22 mouse cellular contexts compared by ENCODE assay signal in genomic region chr11:5903844-5904243, GRCm38 (mm10). TPM values are rescaled to one million over a fixed set of nuclear protein-coding genes. Genes with fewer than 3 reads are reported as not detected.
DNase-seq lines count a peak whose midpoint lies in the region; ATAC-seq lines count a peak whose summit lies in the region.
"Had no signal": no experiment of that assay in that cellular context is flagged by ENCODE, and none has a peak within 500 bp of the region (broad histone marks: within the 10 kb centered on the region; RNA-seq: fewer than 3 reads in every experiment).

No protein-coding gene starts in this region.

- peaks cover 26% of the 10 kb centered on the region for H3K4me1 ChIP-seq in hindbrain, embryonic 12.5 days
- H3K4me1 ChIP-seq in hindbrain, embryonic 11.5 days (replicated peaks; ENCODE audit: control insufficient read depth, insufficient read depth, low read length): peaks cover 5% of the 10 kb centered on the region; the same call in 1 of the 2 replicates
- H3K4me1 ChIP-seq in limb, embryonic 12.5 days (replicated peaks): peaks cover 20% of the 10 kb centered on the region
- H3K4me1 ChIP-seq in limb, embryonic 10.5 days: peaks cover 31% of the 10 kb centered on the region

- DNase-seq in hindbrain, embryonic 11.5 days (ENCODE audit: low spot score): no peak
- no peak for DNase-seq in limb, embryonic 10.5 days (ENCODE audit: low spot score)
- peak; percentile 31 to 54 for DNase-seq in right cerebral cortex, adult 2 months (ENCODE audit: low spot score in 2 of 2)
- no peak for DNase-seq in right cerebral cortex, postnatal 25 days
- DNase-seq in gastrocnemius, postnatal 14 days: no peak
- DNase-seq: adrenal gland, postnatal 10 days; cerebellum, adult 11-12 months; cerebellum, adult 9-10 months; gastrocnemius, postnatal 25 days; heart, postnatal 36 days had no signal

- H3K9ac ChIP-seq in hindbrain, embryonic 12.5 days: no peak overlapping the region
- no peak overlapping the region for H3K9ac ChIP-seq in hindbrain, embryonic 11.5 days (ENCODE audit: low read depth, low read length)
- H3K9ac ChIP-seq in limb, embryonic 12.5 days (replicated peaks): 0 out of 2 replicates have a peak overlapping the region, but pooled peaks have one; percentile 24
- H3K9ac ChIP-seq: embryonic facial prominence, embryonic 12.5 days; forebrain, embryonic 15.5 days; heart, embryonic 13.5 days had no signal

- H3K4me2 ChIP-seq in hindbrain, embryonic 12.5 days (replicated peaks): no peak overlapping the region
- H3K4me2 ChIP-seq in hindbrain, embryonic 11.5 days (replicated peaks; ENCODE audit: low read depth, low read length): no peak overlapping the region
- no peak overlapping the region for H3K4me2 ChIP-seq in limb, embryonic 12.5 days
- H3K4me2 ChIP-seq: embryonic facial prominence, embryonic 12.5 days; forebrain, embryonic 15.5 days; heart, embryonic 13.5 days had no signal

- intact Hi-C loops in gastrocnemius, postnatal 14 days (cut with DNase I; ENCODE audit: low total_unique reads): no loop called here

- ATAC-seq in hindbrain, embryonic 12.5 days (ENCODE audit: low FRiP score): no peak
- no peak for ATAC-seq in hindbrain, embryonic 11.5 days (ENCODE audit: low FRiP score)
- ATAC-seq in limb, embryonic 12.5 days (ENCODE audit: insufficient number of reproducible peaks, insufficient read depth, low FRiP score, low TSS enrichment, low read depth): no peak
- ATAC-seq: forebrain, embryonic 15.5 days; hindbrain, postnatal 0 days had no signal

- H3K27me3 ChIP-seq in hindbrain, embryonic 12.5 days: peaks cover 14% of the 10 kb centered on the region
- H3K27me3 ChIP-seq in hindbrain, embryonic 11.5 days (ENCODE audit: control insufficient read depth, insufficient read depth, low read length): no peaks in the 10 kb centered on the region
- H3K27me3 ChIP-seq in limb, embryonic 12.5 days: peaks cover 37% of the 10 kb centered on the region
- peaks cover 51% of the 10 kb centered on the region for H3K27me3 ChIP-seq in limb, embryonic 10.5 days (ENCODE audit: low read depth, poor library complexity, severe bottlenecking)
- H3K27me3 ChIP-seq: forebrain, embryonic 15.5 days had no signal

- H3K27ac ChIP-seq in hindbrain, embryonic 12.5 days: peak overlapping the region; percentile 40; the same call in 1 of the 2 replicates
- H3K27ac ChIP-seq in hindbrain, embryonic 11.5 days (ENCODE audit: low read depth, low read length): no peak overlapping the region
- H3K27ac ChIP-seq in limb, embryonic 12.5 days: no peak overlapping the region
- no peak overlapping the region for H3K27ac ChIP-seq in limb, embryonic 10.5 days
- H3K27ac ChIP-seq: embryonic facial prominence, embryonic 12.5 days; forebrain, embryonic 15.5 days; heart, embryonic 13.5 days; hindbrain, postnatal 0 days had no signal

- no peaks in the 10 kb centered on the region for H3K9me3 ChIP-seq in hindbrain, embryonic 12.5 days (replicated peaks)
- no peaks in the 10 kb centered on the region for H3K9me3 ChIP-seq in hindbrain, embryonic 11.5 days (ENCODE audit: control insufficient read depth, low read length)
- no peaks in the 10 kb centered on the region for H3K9me3 ChIP-seq in limb, embryonic 12.5 days
- H3K9me3 ChIP-seq in limb, embryonic 10.5 days (replicated peaks): no peaks in the 10 kb centered on the region
- H3K9me3 ChIP-seq: embryonic facial prominence, embryonic 12.5 days; forebrain, embryonic 15.5 days; heart, embryonic 13.5 days had no signal

- WGBS in hindbrain, embryonic 12.5 days: 89% methylated on average over 2 of the region's 2 CpGs
- WGBS in hindbrain, embryonic 11.5 days: 84% methylated on average over 2 of the region's 2 CpGs
- WGBS in limb, embryonic 12.5 days: 89% methylated on average over 2 of the region's 2 CpGs
- 80% methylated on average over 2 of the region's 2 CpGs for WGBS in limb, embryonic 10.5 days

- no peaks in the 10 kb centered on the region for H3K36me3 ChIP-seq in hindbrain, embryonic 12.5 days
- H3K36me3 ChIP-seq in hindbrain, embryonic 11.5 days (ENCODE audit: control insufficient read depth, insufficient read depth, low read length): no peaks in the 10 kb centered on the region
- H3K36me3 ChIP-seq in limb, embryonic 12.5 days: no peaks in the 10 kb centered on the region
- H3K36me3 ChIP-seq in limb, embryonic 10.5 days: no peaks in the 10 kb centered on the region
- H3K36me3 ChIP-seq: embryonic facial prominence, embryonic 12.5 days; forebrain, embryonic 15.5 days; heart, embryonic 13.5 days had no signal

- H3K4me3 ChIP-seq in hindbrain, embryonic 12.5 days: no peak overlapping the region
- H3K4me3 ChIP-seq in hindbrain, embryonic 11.5 days (ENCODE audit: low read depth, low read length): no peak overlapping the region
- no peak overlapping the region for H3K4me3 ChIP-seq in limb, embryonic 12.5 days (replicated peaks)
- H3K4me3 ChIP-seq in limb, embryonic 10.5 days: no peak overlapping the region
- H3K4me3 ChIP-seq: embryonic facial prominence, embryonic 12.5 days; forebrain, embryonic 15.5 days; heart, embryonic 13.5 days had no signal

RNA-seq across cellular contexts. Expression of gene Myl7, which starts 5.3 kb away (rescaled TPM):
- 1.1 and 1.7 TPM in 2 replicates for polyA plus RNA-seq in hindbrain, embryonic 12.5 days (2016; fragmentation: Nextera tagmentation; extraction: Ambion mirVana)
- polyA plus RNA-seq in hindbrain, embryonic 11.5 days (2014; fragmentation: Nextera tagmentation; extraction: Ambion mirVana): 0.31 and 2.4 TPM in 2 replicates
- polyA plus RNA-seq in limb, embryonic 12.5 days (2016; fragmentation: Nextera tagmentation; extraction: Ambion mirVana): 1.3 and 2.4 TPM in 2 replicates
- polyA plus RNA-seq in limb, embryonic 10.5 days (2016; fragmentation: Nextera tagmentation; extraction: Ambion mirVana): 6.8 and 8.0 TPM in 2 replicates
- not detected for total RNA-seq in gastrocnemius, postnatal 14 days (2021)
- total RNA-seq: gastrocnemius, adult 18-20 months; gastrocnemius, postnatal 25 days; granulocyte monocyte progenitor cell, adult 5-6 weeks; hindbrain, postnatal 0 days; MEL had no signal
- polyA plus RNA-seq: C2C12; cortical plate, adult 2 months; frontal cortex, adult 2 months; hindbrain, postnatal 0 days had no signal

RNA-seq across cellular contexts. Expression of gene Pold2, which starts 25.8 kb away (rescaled TPM):
- polyA plus RNA-seq in hindbrain, embryonic 12.5 days (2016; fragmentation: Nextera tagmentation; extraction: Ambion mirVana): 79.6 and 84.1 TPM in 2 replicates
- 78.4 and 86.3 TPM in 2 replicates for polyA plus RNA-seq in hindbrain, embryonic 11.5 days (2014; fragmentation: Nextera tagmentation; extraction: Ambion mirVana)
- polyA plus RNA-seq in limb, embryonic 12.5 days (2016; fragmentation: Nextera tagmentation; extraction: Ambion mirVana): 127 and 129 TPM in 2 replicates
- 165 and 175 TPM in 2 replicates for polyA plus RNA-seq in limb, embryonic 10.5 days (2016; fragmentation: Nextera tagmentation; extraction: Ambion mirVana)
- 10 to 100 TPM; 36.4 to 38.7 TPM for total RNA-seq in gastrocnemius, postnatal 14 days (2021)

RNA-seq across cellular contexts. Expression of gene Aebp1, which starts 42.1 kb away (rescaled TPM):
- polyA plus RNA-seq in hindbrain, embryonic 12.5 days (2016; fragmentation: Nextera tagmentation; extraction: Ambion mirVana): 41.4 and 52.2 TPM in 2 replicates
- 19.0 and 20.4 TPM in 2 replicates for polyA plus RNA-seq in hindbrain, embryonic 11.5 days (2014; fragmentation: Nextera tagmentation; extraction: Ambion mirVana)
- 12.5 and 15.2 TPM in 2 replicates for polyA plus RNA-seq in limb, embryonic 12.5 days (2016; fragmentation: Nextera tagmentation; extraction: Ambion mirVana)
- 8.2 TPM in 2 replicates for polyA plus RNA-seq in limb, embryonic 10.5 days (2016; fragmentation: Nextera tagmentation; extraction: Ambion mirVana)
- total RNA-seq in gastrocnemius, postnatal 14 days (2021): 10 to 100 TPM; 30.0 to 33.4 TPM
- total RNA-seq: granulocyte monocyte progenitor cell, adult 5-6 weeks; MEL had no signal

RNA-seq across cellular contexts. Expression of gene Gck, which starts 46.0 kb away (rescaled TPM):
- 3.6 and 4.0 TPM in 2 replicates for polyA plus RNA-seq in hindbrain, embryonic 12.5 days (2016; fragmentation: Nextera tagmentation; extraction: Ambion mirVana)
- 2.9 and 3.0 TPM in 2 replicates for polyA plus RNA-seq in hindbrain, embryonic 11.5 days (2014; fragmentation: Nextera tagmentation; extraction: Ambion mirVana)
- polyA plus RNA-seq in limb, embryonic 12.5 days (2016; fragmentation: Nextera tagmentation; extraction: Ambion mirVana): 0.78 and 0.90 TPM in 2 replicates
- 0.55 and 1.3 TPM in 2 replicates for polyA plus RNA-seq in limb, embryonic 10.5 days (2016; fragmentation: Nextera tagmentation; extraction: Ambion mirVana)
- total RNA-seq in gastrocnemius, postnatal 14 days (2021): 1 to 10 TPM in 1 of 2 experiments, under 1 TPM in 1; 0.29 to 1.3 TPM
- total RNA-seq: granulocyte monocyte progenitor cell, adult 5-6 weeks; MEL had no signal
- polyA plus RNA-seq: C2C12 had no signal

RNA-seq across cellular contexts. Expression of gene Ykt6, which starts 51.6 kb away (rescaled TPM):
- 59.0 and 60.9 TPM in 2 replicates for polyA plus RNA-seq in hindbrain, embryonic 12.5 days (2016; fragmentation: Nextera tagmentation; extraction: Ambion mirVana)
- 30.2 and 31.9 TPM in 2 replicates for polyA plus RNA-seq in hindbrain, embryonic 11.5 days (2014; fragmentation: Nextera tagmentation; extraction: Ambion mirVana)
- polyA plus RNA-seq in limb, embryonic 12.5 days (2016; fragmentation: Nextera tagmentation; extraction: Ambion mirVana): 52.8 and 57.9 TPM in 2 replicates
- 55.5 and 65.5 TPM in 2 replicates for polyA plus RNA-seq in limb, embryonic 10.5 days (2016; fragmentation: Nextera tagmentation; extraction: Ambion mirVana)
- total RNA-seq in gastrocnemius, postnatal 14 days (2021): 10 to 100 TPM; 36.2 to 38.8 TPM

Comparison
In these comparisons a context has a peak if more than half of its experiments do, and no peak if none do; other contexts are left out.
1. DNase-seq: peak in right cerebral cortex, adult 2 months (2 of 2); none in hindbrain, embryonic 11.5 days (single experiment), limb, embryonic 10.5 days (single experiment), right cerebral cortex, postnatal 25 days (single experiment) and gastrocnemius, postnatal 14 days (single experiment).